Mouse (Mus musculus) midbrain, embryonic 16.5 days (tissue): Measurements from ENCODE around the gene Plagl1. TPM values are rescaled to one million over a fixed set of nuclear protein-coding genes. Genes with fewer than 3 reads are reported as not detected.

Source experiments
- ATAC-seq: fragments of 200-750 bp; cut with Nextera tagmentation; 2 replicates; pipeline ENCODE4 v1.8.0; 2017; ENCODE audit warnings: moderate TSS enrichment
- H3K27ac ChIP-seq: fragments of 300-500 bp; sonication (generic); 2 replicates; pipeline ENCODE4 v1.5.1; 2014; ENCODE audit warnings: mild to moderate bottlenecking, low read length, mixed read lengths
- H3K27me3 ChIP-seq: fragments of 300-500 bp; sonication (generic); 2 replicates; pipeline ENCODE4 v1.6.1; 2014; ENCODE audit warnings: low read depth, low read length, mixed read lengths; ENCODE audit not compliant: control insufficient read depth, insufficient read depth
- H3K36me3 ChIP-seq: fragments of 300-500 bp; sonication (generic); 2 replicates; pipeline ENCODE4 v1.6.1; 2014; ENCODE audit warnings: mild to moderate bottlenecking, low read length, moderate library complexity, mixed read lengths; ENCODE audit not compliant: control insufficient read depth, insufficient read depth
- H3K4me1 ChIP-seq: fragments of 300-500 bp; sonication (generic); 2 replicates; pipeline ENCODE4 v1.6.1; 2014; ENCODE audit warnings: mild to moderate bottlenecking, low read length, mixed read lengths; ENCODE audit not compliant: control insufficient read depth, insufficient read depth
- H3K4me2 ChIP-seq: fragments of 300-500 bp; sonication (generic); 2 replicates; pipeline ENCODE4 v1.6.1; 2014; ENCODE audit warnings: mild to moderate bottlenecking, low read length, mixed read lengths
- H3K4me3 ChIP-seq: fragments of 300-500 bp; sonication (generic); 2 replicates; pipeline ENCODE4 v1.5.1; 2014; ENCODE audit warnings: low read depth, mild to moderate bottlenecking, low read length, moderate library complexity, mixed read lengths
- H3K9ac ChIP-seq: fragments of 300-500 bp; sonication (generic); 2 replicates; pipeline ENCODE4 v1.6.1; 2014; ENCODE audit warnings: low read depth, low read length, mixed read lengths
- H3K9me3 ChIP-seq: fragments of 300-500 bp; sonication (generic); replicated peaks from 2 replicates; pipeline ENCODE4 v1.6.1; 2014; ENCODE audit warnings: mild to moderate bottlenecking, low read length, mixed read lengths; ENCODE audit not compliant: control insufficient read depth, poor library complexity, severe bottlenecking
- WGBS: fragments of 180-500 bp; shearing (Covaris S2); extraction: QIAGEN DNeasy Blood & Tissue Kit; methylation state at CpG from one replicate; pipeline ENCODE4 v1.1.7; 2014; 5-methylcytosine and 5-hydroxymethylcytosine counted together
- polyA plus RNA-seq: library from polyadenylated mRNA; unstranded; fragments of >200 nt; fragmentation: Nextera tagmentation; extraction: Ambion mirVana; gene quantifications from 2 replicates; pipeline ENCODE4 v1.2.1, GENCODE M21; 2015

The Plagl1 gene
- polyA plus RNA-seq, 1 experiment from 2014 or later = 26.3 TPM

DNA sequence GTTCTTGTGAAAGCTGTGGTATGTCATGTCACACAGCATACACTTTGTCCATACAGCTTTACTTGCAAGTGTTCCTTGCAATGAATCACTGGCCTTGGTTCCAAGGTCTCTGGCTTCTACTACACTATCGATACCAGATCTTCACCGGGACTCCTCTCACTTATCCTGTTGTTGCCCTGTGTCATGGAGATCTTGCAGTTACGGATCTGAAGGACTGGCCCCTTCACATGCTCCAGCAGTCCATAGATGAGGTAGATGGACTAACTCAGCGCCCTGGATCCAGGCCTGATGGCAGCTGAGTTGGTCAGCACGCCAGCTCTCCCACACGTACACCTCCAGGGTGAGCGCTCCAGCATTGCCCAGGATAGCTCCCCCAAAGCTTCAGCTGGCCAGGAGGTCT is 75.0 kb downstream of the Plagl1 start:
- H3K9me3 ChIP-seq = no peaks in the 10 kb centered on the region
- no peak overlapping the region for H3K4me3 ChIP-seq
- no peaks in the 10 kb centered on the region for H3K4me1 ChIP-seq
- no peaks in the 10 kb centered on the region for H3K36me3 ChIP-seq
- no peak overlapping the region for H3K27ac ChIP-seq
- 97% methylated on average over 7 of the region's 7 CpGs for WGBS
- no peak for ATAC-seq
- H3K4me2 ChIP-seq = no peak overlapping the region
- H3K9ac ChIP-seq = no peak overlapping the region
- H3K27me3 ChIP-seq = no peaks in the 10 kb centered on the region

DNA sequence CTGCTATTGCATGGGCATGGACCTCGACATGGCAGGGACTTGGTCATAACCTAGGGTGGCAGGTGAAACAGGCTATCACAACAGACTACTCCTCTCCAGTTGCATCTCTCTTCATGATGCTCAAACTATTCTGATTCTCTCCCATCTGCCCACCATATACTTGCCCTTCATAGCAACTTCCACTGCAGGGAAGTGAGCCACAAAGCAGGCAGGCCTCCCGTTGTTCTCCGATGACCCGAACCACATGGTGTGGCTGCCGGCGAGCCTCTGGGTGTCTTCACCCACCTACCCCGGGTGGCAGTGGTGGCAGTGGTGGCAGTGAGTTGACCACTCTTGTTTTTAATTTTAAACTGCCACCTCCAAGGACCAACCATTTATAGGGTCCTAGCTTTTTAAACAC is 75.4 kb downstream of the Plagl1 start:
- Histone ChIP-seq H3K9me3 (no peaks in the 10 kb centered on the region), H3K4me1 (no peaks in the 10 kb centered on the region), H3K27ac (no peak overlapping the region), H3K27me3 (no peaks in the 10 kb centered on the region), H3K9ac (no peak overlapping the region), H3K4me2 (no peak overlapping the region), H3K4me3 (no peak overlapping the region), H3K36me3 (no peaks in the 10 kb centered on the region)
- no peak for ATAC-seq
- 95% methylated on average over 7 of the region's 7 CpGs for WGBS

DNA sequence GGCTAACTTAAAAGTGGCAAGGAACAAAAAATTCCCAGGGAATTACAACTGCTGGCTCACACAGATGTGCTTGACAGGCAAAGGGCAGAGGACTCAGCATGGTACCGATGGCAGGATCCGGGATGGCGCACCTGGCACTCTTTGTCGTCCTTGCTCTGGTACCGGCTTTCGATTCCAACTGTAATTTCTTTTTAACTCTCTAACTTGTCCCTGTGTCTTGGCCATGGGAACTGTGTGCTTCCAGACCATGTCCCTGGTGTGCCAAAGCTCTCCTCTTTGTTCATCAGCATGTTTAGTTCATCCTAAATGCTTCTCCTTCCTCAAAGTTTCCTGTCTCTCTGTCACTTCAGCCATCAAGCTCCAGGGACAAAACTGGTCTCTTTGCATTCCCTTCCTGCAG is 77.6 kb downstream of the Plagl1 start:
- Histone ChIP-seq H3K4me2 (no peak overlapping the region), H3K9ac (no peak overlapping the region), H3K9me3 (no peaks in the 10 kb centered on the region), H3K4me1 (no peaks in the 10 kb centered on the region), H3K27ac (no peak overlapping the region), H3K36me3 (no peaks in the 10 kb centered on the region), H3K4me3 (no peak overlapping the region), H3K27me3 (no peaks in the 10 kb centered on the region)
- WGBS = 83% methylated on average over 6 of the region's 6 CpGs
- ATAC-seq = no peak

DNA sequence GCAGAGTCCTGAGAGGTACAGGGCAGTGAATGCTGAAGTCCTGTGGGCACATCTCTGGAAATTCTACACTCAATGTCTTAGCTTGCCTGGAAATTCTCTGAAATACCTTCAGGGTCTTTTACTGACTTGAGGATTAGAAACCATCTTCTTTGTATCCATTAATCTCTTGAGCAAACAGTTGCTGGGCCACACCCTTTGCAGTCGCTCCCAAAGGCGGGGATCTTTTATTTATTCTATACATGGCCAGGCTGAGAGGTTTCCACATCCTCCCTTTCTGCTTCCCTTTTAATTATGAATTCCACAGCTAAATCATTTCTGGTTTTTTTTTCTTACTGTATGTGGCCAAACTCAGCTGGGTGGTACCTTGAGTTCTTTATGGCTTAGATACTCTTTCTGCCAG is 80.1 kb downstream of the Plagl1 start:
- Histone ChIP-seq H3K4me3 (no peak overlapping the region), H3K36me3 (no peaks in the 10 kb centered on the region), H3K27me3 (no peaks in the 10 kb centered on the region), H3K27ac (no peak overlapping the region), H3K4me2 (no peak overlapping the region), H3K9me3 (no peaks in the 10 kb centered on the region), H3K4me1 (no peaks in the 10 kb centered on the region), H3K9ac (no peak overlapping the region)
- no peak for ATAC-seq
- WGBS = 22% methylated on average over 2 of the region's 2 CpGs

DNA sequence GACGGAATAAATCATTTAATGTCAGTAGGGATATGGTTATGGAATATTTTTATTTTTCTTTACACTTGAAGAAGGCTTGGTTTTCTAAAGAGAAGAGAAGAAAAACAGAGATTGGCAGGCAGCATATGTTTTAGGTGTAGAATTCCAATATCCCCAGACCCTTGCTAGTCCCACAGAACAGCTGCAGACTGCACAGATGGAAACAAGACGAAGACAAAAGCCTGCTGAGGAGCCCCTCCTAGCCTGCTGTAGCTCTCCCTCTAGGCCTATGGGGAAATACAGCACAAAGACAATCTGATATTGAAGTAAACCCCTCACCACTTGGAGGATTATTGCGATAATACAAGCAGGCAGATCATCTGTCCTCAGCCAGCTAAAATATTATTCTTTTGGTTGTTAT is 90.1 kb downstream of the Plagl1 start:
- no peak overlapping the region for H3K4me2 ChIP-seq
- WGBS = 50% methylated on average over 3 of the region's 3 CpGs
- no peak overlapping the region for H3K9ac ChIP-seq
- no peak for ATAC-seq
- peaks cover 4% of the 10 kb centered on the region; the same call in 1 of the 2 replicates for H3K4me1 ChIP-seq
- H3K4me3 ChIP-seq = no peak overlapping the region
- H3K27me3 ChIP-seq = no peaks in the 10 kb centered on the region
- H3K36me3 ChIP-seq = no peaks in the 10 kb centered on the region
- no peaks in the 10 kb centered on the region for H3K9me3 ChIP-seq
- no peak overlapping the region for H3K27ac ChIP-seq

DNA sequence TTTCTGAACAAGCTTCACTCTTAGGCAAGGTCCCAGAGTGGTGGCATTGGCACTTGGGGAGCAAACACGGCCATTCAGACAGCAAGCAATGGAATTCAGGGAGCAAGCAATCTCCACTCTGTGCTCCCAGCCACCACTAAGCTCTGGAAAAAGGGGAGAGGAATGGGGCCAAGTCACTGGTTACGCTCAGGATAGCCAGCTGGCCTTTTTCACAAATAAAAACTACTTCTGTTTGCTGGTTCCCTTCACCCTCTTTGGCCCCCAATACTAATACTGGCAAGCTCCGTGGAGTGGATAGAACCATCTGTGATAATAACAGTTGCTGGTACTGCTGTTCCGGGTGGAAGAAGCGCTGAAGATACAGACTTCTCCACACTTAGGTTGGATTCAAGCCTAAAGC is 91.0 kb downstream of the Plagl1 start:
- Histone ChIP-seq H3K4me3 (no peak overlapping the region), H3K27me3 (no peaks in the 10 kb centered on the region), H3K36me3 (no peaks in the 10 kb centered on the region), H3K4me1 (peaks cover 4% of the 10 kb centered on the region; the same call in 1 of the 2 replicates), H3K27ac (no peak overlapping the region), H3K9ac (no peak overlapping the region), H3K4me2 (no peak overlapping the region), H3K9me3 (no peaks in the 10 kb centered on the region)
- 81% methylated on average over 5 of the region's 5 CpGs for WGBS
- no peak for ATAC-seq

DNA sequence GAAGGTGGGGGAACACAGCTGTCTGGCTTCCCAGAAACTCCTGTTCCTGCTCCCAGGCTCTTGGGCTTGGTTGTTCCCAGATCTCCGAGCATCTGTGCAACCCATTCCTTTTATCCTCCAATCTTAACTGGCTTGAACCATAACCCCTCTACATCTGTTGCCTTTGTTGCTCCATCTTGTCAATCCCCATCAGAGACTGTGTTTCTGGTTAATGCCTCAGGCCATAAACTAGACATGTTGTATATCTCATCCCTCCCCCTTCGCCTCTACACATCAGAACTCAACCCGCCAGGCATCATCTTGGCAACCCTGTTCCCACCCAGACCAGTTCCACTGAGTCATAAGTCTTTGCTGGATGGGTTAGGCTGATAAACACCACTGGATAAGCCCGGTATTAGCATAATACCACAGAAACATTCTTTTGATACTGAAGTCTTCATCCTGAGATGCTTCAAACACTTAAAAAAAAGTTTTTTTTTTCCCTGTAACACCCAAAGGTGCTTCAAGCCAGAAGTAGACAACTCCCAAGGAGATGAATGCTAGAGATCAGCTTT is 92.6 kb downstream of the Plagl1 start:
- Histone ChIP-seq H3K36me3 (no peaks in the 10 kb centered on the region), H3K4me2 (no peak overlapping the region), H3K27me3 (no peaks in the 10 kb centered on the region), H3K9me3 (no peaks in the 10 kb centered on the region), H3K27ac (no peak overlapping the region), H3K4me1 (peaks cover 4% of the 10 kb centered on the region; the same call in 1 of the 2 replicates), H3K4me3 (no peak overlapping the region), H3K9ac (no peak overlapping the region)
- no peak for ATAC-seq
- 85% methylated on average over 4 of the region's 4 CpGs for WGBS

DNA sequence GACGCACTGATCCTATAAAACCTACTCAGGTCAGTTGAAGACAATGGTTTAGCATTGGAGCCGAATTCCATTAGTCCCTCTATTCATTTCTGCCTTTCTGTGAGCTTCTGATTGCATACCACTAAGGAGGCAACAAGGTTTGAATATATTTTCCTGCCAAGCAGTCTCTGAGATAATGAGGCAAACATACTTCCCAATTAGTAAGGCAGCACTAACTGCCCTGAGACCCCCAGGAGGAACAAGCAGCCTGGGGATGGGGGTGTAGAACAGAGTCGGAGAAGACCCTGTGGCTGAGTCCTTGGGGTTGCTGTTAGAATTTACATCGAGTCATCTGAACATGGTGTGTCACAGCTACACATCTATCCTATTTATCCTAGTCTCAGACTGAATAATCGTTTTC is 95.1 kb downstream of the Plagl1 start:
- ATAC-seq = no peak
- no peak overlapping the region for H3K9ac ChIP-seq
- no peaks in the 10 kb centered on the region for H3K36me3 ChIP-seq
- no peaks in the 10 kb centered on the region for H3K9me3 ChIP-seq
- 64% methylated on average over 5 of the region's 5 CpGs for WGBS
- no peaks in the 10 kb centered on the region for H3K27me3 ChIP-seq
- no peak overlapping the region for H3K27ac ChIP-seq
- no peak overlapping the region for H3K4me3 ChIP-seq
- H3K4me2 ChIP-seq = no peak overlapping the region
- peaks cover 2% of the 10 kb centered on the region; the same call in 1 of the 2 replicates for H3K4me1 ChIP-seq

DNA sequence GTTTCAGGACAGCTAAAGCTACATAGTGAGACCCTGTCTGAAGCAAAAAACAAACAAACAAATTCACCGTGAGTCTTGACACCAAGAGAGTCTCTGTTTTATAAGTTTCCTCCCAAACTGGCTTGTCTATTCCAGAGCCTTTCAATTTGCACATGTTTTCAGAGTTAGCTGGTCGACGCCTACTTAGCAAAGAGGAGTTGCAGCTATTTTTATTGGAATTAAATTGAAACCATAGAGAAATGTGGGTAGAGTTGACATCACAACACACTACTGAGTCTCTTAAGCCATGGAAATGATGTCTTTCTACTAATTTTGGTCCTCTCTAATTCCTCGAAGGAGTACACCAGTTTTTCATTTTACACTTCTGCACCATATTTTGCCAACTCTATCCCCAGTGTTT is 100.6 kb downstream of the Plagl1 start:
- WGBS = 94% methylated on average over 4 of the region's 4 CpGs
- no peak for ATAC-seq

More for the DNA sequence above, 100.6 kb downstream of the Plagl1 start:
- Histone ChIP-seq H3K9me3 (0 out of 2 replicates have a peak, but pooled peaks cover 3% of the 10 kb centered on the region), H3K27ac (no peak overlapping the region), H3K4me1 (no peaks in the 10 kb centered on the region), H3K4me3 (no peak overlapping the region), H3K36me3 (no peaks in the 10 kb centered on the region), H3K4me2 (no peak overlapping the region), H3K9ac (no peak overlapping the region), H3K27me3 (no peaks in the 10 kb centered on the region)
